Mouse (Mus musculus): Measurements from ENCODE around the gene Bloc1s5. TPM values are rescaled to one million over a fixed set of nuclear protein-coding genes. Genes with fewer than 3 reads are reported as not detected.

Bloc1s5 gene
- total RNA-seq, 2 experiments from 2014 or later, result 9.0 to 11.8 TPM

- Histone ChIP-seq H3K27ac (no peak overlapping the region), H3K4me3 (no peak overlapping the region)
- no peak for TF ChIP-seq CTCF (conservative IDR thresholded peaks at IDR 0.05)
- DNase-seq (ENCODE audit: low spot score in 2 of 2), result no peak
These were observed 22.3 kb downstream of the Bloc1s5 start for GRCm38 (mm10) chr13:38612608-38613007.

- H3K27ac ChIP-seq, result no peak overlapping the region
- TF ChIP-seq CTCF (conservative IDR thresholded peaks at IDR 0.05), result peak; percentile 38
- H3K4me3 ChIP-seq, result no peak overlapping the region
- no peak for DNase-seq (ENCODE audit: low spot score in 2 of 2)
These were observed 22.7 kb downstream of the Bloc1s5 start for GRCm38 (mm10) chr13:38612179-38612578.

- DNase-seq (ENCODE audit: low spot score in 2 of 2), result no peak
- Histone ChIP-seq H3K4me3 (no peak overlapping the region), H3K27ac (no peak overlapping the region)
- no peak for TF ChIP-seq CTCF (conservative IDR thresholded peaks at IDR 0.05)
These were observed 24.6 kb downstream of the Bloc1s5 start for GRCm38 (mm10) chr13:38610336-38610735.

- DNase-seq (ENCODE audit: low spot score in 2 of 2), result no peak
- TF ChIP-seq CTCF (conservative IDR thresholded peaks at IDR 0.05), result no peak
- Histone ChIP-seq H3K27ac (no peak overlapping the region), H3K4me3 (no peak overlapping the region)
These were observed 27.8 kb downstream of the Bloc1s5 start for GRCm38 (mm10) chr13:38607130-38607529.

GRCm38 (mm10) chr13:38605353-38605752, 29.6 kb downstream of the Bloc1s5 start:
- Histone ChIP-seq H3K4me3 (no peak overlapping the region), H3K27ac (no peak overlapping the region)
- no peak for TF ChIP-seq CTCF (conservative IDR thresholded peaks at IDR 0.05)
- no peak for DNase-seq (ENCODE audit: low spot score in 2 of 2)

- peak in 1 of 2 experiments; percentile 22 for DNase-seq (ENCODE audit: low spot score in 2 of 2)
- no peak for TF ChIP-seq CTCF (conservative IDR thresholded peaks at IDR 0.05)
- Histone ChIP-seq H3K4me3 (no peak overlapping the region), H3K27ac (no peak overlapping the region)
These were observed 31.9 kb downstream of the Bloc1s5 start for GRCm38 (mm10) chr13:38602966-38603365.

- DNase-seq (ENCODE audit: low spot score in 2 of 2), result no peak
- Histone ChIP-seq H3K27ac (no peak overlapping the region), H3K4me3 (no peak overlapping the region)
- TF ChIP-seq CTCF (conservative IDR thresholded peaks at IDR 0.05), result no peak
These were observed 32.6 kb downstream of the Bloc1s5 start for GRCm38 (mm10) chr13:38602243-38602832.

GRCm38 (mm10) chr13:38600811-38601210, 34.1 kb downstream of the Bloc1s5 start:
- no peak overlapping the region for H3K27ac ChIP-seq
- no peak for TF ChIP-seq CTCF (conservative IDR thresholded peaks at IDR 0.05)
- H3K4me3 ChIP-seq, result no peak overlapping the region
- no peak for DNase-seq (ENCODE audit: low spot score in 2 of 2)

- DNase-seq (ENCODE audit: low spot score in 2 of 2), result no peak
- Histone ChIP-seq H3K4me3 (no peak overlapping the region), H3K27ac (no peak overlapping the region)
- peak; percentile 75 for TF ChIP-seq CTCF (conservative IDR thresholded peaks at IDR 0.05)
These were observed 37.8 kb downstream of the Bloc1s5 start for GRCm38 (mm10) chr13:38597076-38597475.

GRCm38 (mm10) chr13:38596461-38596860, 38.4 kb downstream of the Bloc1s5 start:
- DNase-seq (ENCODE audit: low spot score in 2 of 2), result no peak
- Histone ChIP-seq H3K27ac (no peak overlapping the region), H3K4me3 (no peak overlapping the region)
- no peak for TF ChIP-seq CTCF (conservative IDR thresholded peaks at IDR 0.05)

- Histone ChIP-seq H3K4me3 (no peak overlapping the region), H3K27ac (no peak overlapping the region)
- DNase-seq (ENCODE audit: low spot score in 2 of 2), result no peak
- no peak for TF ChIP-seq CTCF (conservative IDR thresholded peaks at IDR 0.05)
These were observed 41.8 kb downstream of the Bloc1s5 start for GRCm38 (mm10) chr13:38593114-38593513.

- TF ChIP-seq CTCF (conservative IDR thresholded peaks at IDR 0.05), result no peak
- DNase-seq (ENCODE audit: low spot score in 2 of 2), result no peak
- Histone ChIP-seq H3K4me3 (no peak overlapping the region), H3K27ac (no peak overlapping the region)
These were observed 47.6 kb downstream of the Bloc1s5 start for GRCm38 (mm10) chr13:38587350-38587749.

GRCm38 (mm10) chr13:38586451-38586850, 48.5 kb downstream of the Bloc1s5 start:
- Histone ChIP-seq H3K4me3 (no peak overlapping the region), H3K27ac (no peak overlapping the region)
- no peak for TF ChIP-seq CTCF (conservative IDR thresholded peaks at IDR 0.05)
- DNase-seq (ENCODE audit: low spot score in 2 of 2), result no peak

- Histone ChIP-seq H3K4me3 (no peak overlapping the region), H3K27ac (no peak overlapping the region)
- no peak for TF ChIP-seq CTCF (conservative IDR thresholded peaks at IDR 0.05)
- no peak for DNase-seq (ENCODE audit: low spot score in 2 of 2)
These were observed 52.1 kb downstream of the Bloc1s5 start for GRCm38 (mm10) chr13:38582768-38583167.
